Mouse (Mus musculus) embryonic facial prominence, embryonic 11.5 days (tissue): Measurements from ENCODE around the gene Tln2. TPM values are rescaled to one million over a fixed set of nuclear protein-coding genes. Genes with fewer than 3 reads are reported as not detected.

Experiments used
- ATAC-seq: fragments of 200-750 bp; cut with Nextera tagmentation; replicated peaks from 2 replicates; pipeline ENCODE4 v1.8.0; 2017; ENCODE audit warnings: low read depth; ENCODE audit not compliant: insufficient number of reproducible peaks, low FRiP score, low TSS enrichment
- DNase-seq: peaks from one replicate; pipeline ENCODE4 v3.0.0-alpha.2; 2015; ENCODE audit warnings: low spot score
- H3K27ac ChIP-seq: fragments of 300-500 bp; sonication (generic); replicated peaks from 2 replicates; pipeline ENCODE4 v1.5.1; 2014; ENCODE audit warnings: mild to moderate bottlenecking, low read depth, low read length, control low read depth
- H3K27me3 ChIP-seq: fragments of 300-500 bp; sonication (generic); 2 replicates; pipeline ENCODE4 v1.6.1; 2014; ENCODE audit warnings: mild to moderate bottlenecking, low read length, moderate library complexity, mixed read lengths; ENCODE audit not compliant: control insufficient read depth, insufficient read depth
- H3K36me3 ChIP-seq: fragments of 300-500 bp; sonication (generic); replicated peaks from 2 replicates; pipeline ENCODE4 v1.6.1; 2014; ENCODE audit warnings: low read depth, mild to moderate bottlenecking, low read length, moderate library complexity, mixed read lengths; ENCODE audit not compliant: control insufficient read depth, insufficient read depth
- H3K4me1 ChIP-seq: fragments of 300-500 bp; sonication (generic); 2 replicates; pipeline ENCODE4 v1.6.1; 2014; ENCODE audit warnings: low read length, mixed read lengths; ENCODE audit not compliant: control insufficient read depth, insufficient read depth
- H3K4me2 ChIP-seq: fragments of 300-500 bp; sonication (generic); 2 replicates; pipeline ENCODE4 v1.6.1; 2014; ENCODE audit warnings: low read depth, mild to moderate bottlenecking, control low read depth, low read length, moderate library complexity
- H3K4me3 ChIP-seq: fragments of 300-500 bp; sonication (generic); 2 replicates; pipeline ENCODE4 v1.5.1; 2014; ENCODE audit warnings: low read depth, low read length, control low read depth
- H3K9ac ChIP-seq: fragments of 300-500 bp; sonication (generic); replicated peaks from 2 replicates; pipeline ENCODE4 v1.6.1; 2014; ENCODE audit warnings: mild to moderate bottlenecking, control low read depth, low read length
- H3K9me3 ChIP-seq: fragments of 300-500 bp; sonication (generic); replicated peaks from 2 replicates; pipeline ENCODE4 v1.6.1; 2016; ENCODE audit warnings: mild to moderate bottlenecking, low read length, inconsistent platforms, mixed read lengths; ENCODE audit not compliant: control insufficient read depth
- WGBS: fragments of 180-500 bp; shearing (Covaris S2); extraction: QIAGEN DNeasy Blood & Tissue Kit; methylation state at CpG from one replicate; pipeline ENCODE4 v1.1.7; 2014; 5-methylcytosine and 5-hydroxymethylcytosine counted together
- polyA plus RNA-seq: library from polyadenylated mRNA; unstranded; fragments of >200 nt; fragmentation: Nextera tagmentation; extraction: Ambion mirVana; gene quantifications from 2 replicates; pipeline ENCODE4 v1.2.1, GENCODE M21; 2014

The Tln2 gene
- polyA plus RNA-seq, 1 experiment from 2014 or later, result 25.3 TPM

DNA sequence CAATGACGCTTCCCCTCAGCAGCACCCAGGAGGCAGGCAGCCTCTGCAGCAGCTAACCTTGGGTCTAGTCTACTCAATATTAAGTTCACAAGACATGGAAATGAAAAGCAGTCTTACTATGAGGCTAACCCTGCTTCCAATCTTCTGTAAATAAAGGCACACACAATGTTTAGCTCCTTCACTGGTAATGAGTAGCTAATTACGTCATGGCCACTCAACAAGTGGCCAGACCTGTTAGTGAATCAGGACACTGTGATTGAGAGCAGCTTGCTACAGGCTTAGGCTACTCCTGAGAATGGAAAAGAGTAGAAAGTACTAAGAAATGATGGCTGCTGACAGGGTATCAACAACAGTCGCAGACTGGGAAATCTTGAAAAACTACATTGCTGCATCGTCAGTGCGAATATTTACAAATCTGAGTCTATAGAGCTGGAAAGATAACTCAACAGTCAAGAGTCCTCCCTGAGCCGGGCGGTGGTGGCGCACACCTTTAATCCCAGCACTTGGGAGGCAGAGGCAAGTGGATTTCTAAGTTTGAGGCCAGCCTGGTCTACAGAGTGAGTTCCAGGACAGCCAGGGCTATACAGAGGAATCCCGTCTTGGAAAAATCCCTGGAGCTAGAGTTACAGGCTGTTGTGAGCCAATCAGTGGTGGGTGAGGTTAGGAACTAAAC, 34.1 kb upstream of the Tln2 start:
- H3K4me1 ChIP-seq, result no peaks in the 10 kb centered on the region
- no peaks in the 10 kb centered on the region for H3K27me3 ChIP-seq
- H3K9me3 ChIP-seq, result no peaks in the 10 kb centered on the region
- no peak overlapping the region for H3K4me3 ChIP-seq
- no peak overlapping the region for H3K9ac ChIP-seq
- no peak overlapping the region for H3K4me2 ChIP-seq
- no peak for DNase-seq
- no peak overlapping the region for H3K27ac ChIP-seq
- 90% methylated on average over 9 of the region's 9 CpGs for WGBS
- no peaks in the 10 kb centered on the region for H3K36me3 ChIP-seq
- no peak for ATAC-seq

DNA sequence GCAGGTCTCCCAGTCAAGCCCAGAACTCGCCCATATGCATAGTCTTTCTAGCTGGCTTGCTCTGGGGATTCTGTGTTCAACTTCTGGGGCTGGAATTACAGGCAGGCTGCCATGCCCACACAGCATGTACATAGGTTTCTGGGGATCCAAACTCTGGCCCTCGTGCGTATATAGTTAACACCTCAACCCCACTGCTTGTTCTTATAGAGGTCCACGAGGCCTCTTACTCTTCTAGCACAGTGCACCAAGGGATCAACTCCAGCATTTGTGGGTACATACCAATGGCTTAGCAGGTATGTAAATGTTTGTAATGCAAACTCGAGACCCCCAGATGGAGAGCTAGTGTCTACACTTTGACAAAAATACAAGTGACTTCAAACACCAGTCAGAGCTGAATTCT, 33.2 kb upstream of the Tln2 start:
- Histone ChIP-seq H3K4me1 (no peaks in the 10 kb centered on the region), H3K9ac (no peak overlapping the region), H3K36me3 (no peaks in the 10 kb centered on the region), H3K4me2 (no peak overlapping the region), H3K27me3 (no peaks in the 10 kb centered on the region), H3K9me3 (no peaks in the 10 kb centered on the region), H3K4me3 (no peak overlapping the region), H3K27ac (no peak overlapping the region)
- DNase-seq (no peak), ATAC-seq (no peak)
- 93% methylated on average over 5 of the region's 5 CpGs for WGBS

DNA sequence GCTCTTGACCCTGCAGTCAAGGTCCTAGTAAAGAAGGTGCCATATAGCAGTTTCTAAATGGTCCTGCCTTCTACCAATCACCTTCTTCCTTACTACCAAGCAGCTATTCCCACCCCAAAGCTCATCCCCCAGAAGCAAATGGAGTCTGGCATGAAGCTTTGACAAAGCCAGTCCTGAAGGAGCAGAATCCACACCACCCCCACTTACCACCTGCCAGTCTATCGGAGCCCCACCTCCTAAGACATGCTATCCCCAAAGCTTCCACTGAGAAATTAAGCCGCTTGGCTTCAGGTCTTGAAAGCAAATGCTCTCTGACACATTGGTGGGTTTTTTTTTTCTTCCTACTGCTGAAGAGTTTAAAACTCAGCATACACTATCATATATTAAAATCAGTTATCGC, 27.6 kb upstream of the Tln2 start:
- H3K9ac ChIP-seq, result no peak overlapping the region
- WGBS, result 82% methylated on average over 3 of the region's 3 CpGs
- H3K27ac ChIP-seq, result no peak overlapping the region
- DNase-seq (no peak), ATAC-seq (no peak)
- H3K9me3 ChIP-seq, result no peaks in the 10 kb centered on the region
- no peaks in the 10 kb centered on the region for H3K36me3 ChIP-seq
- H3K4me1 ChIP-seq, result no peaks in the 10 kb centered on the region
- no peak overlapping the region for H3K4me2 ChIP-seq
- no peak overlapping the region for H3K4me3 ChIP-seq
- no peaks in the 10 kb centered on the region for H3K27me3 ChIP-seq

DNA sequence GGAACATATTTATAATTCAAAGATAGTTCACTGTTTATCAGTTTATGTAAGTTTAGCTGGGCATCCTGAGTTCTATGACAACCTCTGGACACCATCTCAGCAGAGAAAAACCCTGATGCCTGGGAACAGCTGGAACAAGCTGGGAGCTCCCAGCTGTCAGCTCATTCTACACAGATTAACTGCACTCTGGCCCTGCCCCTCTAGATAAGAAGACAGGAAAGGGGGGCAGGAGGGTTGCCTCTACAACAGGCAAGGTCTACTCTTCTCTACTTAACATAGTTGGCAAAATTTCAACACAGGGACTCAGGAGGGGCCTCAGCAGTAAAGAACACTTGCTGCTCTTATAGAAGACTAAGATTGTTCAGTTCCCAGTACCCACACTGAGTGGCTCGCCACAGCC, 27.0 kb upstream of the Tln2 start:
- Histone ChIP-seq H3K36me3 (no peaks in the 10 kb centered on the region), H3K9me3 (no peaks in the 10 kb centered on the region), H3K27ac (no peak overlapping the region), H3K4me3 (no peak overlapping the region), H3K4me2 (no peak overlapping the region), H3K9ac (no peak overlapping the region), H3K27me3 (no peaks in the 10 kb centered on the region), H3K4me1 (no peaks in the 10 kb centered on the region)
- 88% methylated on average over 1 of the region's 1 CpGs for WGBS
- ATAC-seq (no peak), DNase-seq (no peak)

DNA sequence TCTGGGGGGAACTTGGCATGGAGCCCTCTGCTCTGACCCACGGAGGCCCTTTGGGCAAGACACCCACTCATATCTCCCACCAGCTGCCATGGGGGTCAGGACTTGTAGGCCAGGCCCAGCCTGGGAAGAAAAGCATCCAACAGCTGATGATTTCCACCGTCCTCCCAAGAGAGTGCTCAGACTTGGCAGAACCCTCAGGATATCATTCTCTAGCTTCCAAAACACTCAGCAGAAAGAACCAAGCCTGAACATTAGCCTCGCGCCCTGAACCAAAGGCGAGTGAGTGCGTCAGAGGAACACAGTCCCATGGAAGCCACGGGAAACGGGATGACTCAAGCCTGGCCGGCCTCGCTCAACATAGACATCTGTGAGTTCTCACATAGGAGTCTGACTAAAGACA, 25.4 kb upstream of the Tln2 start:
- no peak overlapping the region for H3K4me2 ChIP-seq
- WGBS, result 94% methylated on average over 10 of the region's 10 CpGs
- DNase-seq (no peak), ATAC-seq (no peak)
- no peaks in the 10 kb centered on the region for H3K27me3 ChIP-seq
- no peak overlapping the region for H3K4me3 ChIP-seq
- no peaks in the 10 kb centered on the region for H3K4me1 ChIP-seq
- H3K9ac ChIP-seq, result no peak overlapping the region
- no peak overlapping the region for H3K27ac ChIP-seq
- H3K36me3 ChIP-seq, result no peaks in the 10 kb centered on the region
- H3K9me3 ChIP-seq, result no peaks in the 10 kb centered on the region

DNA sequence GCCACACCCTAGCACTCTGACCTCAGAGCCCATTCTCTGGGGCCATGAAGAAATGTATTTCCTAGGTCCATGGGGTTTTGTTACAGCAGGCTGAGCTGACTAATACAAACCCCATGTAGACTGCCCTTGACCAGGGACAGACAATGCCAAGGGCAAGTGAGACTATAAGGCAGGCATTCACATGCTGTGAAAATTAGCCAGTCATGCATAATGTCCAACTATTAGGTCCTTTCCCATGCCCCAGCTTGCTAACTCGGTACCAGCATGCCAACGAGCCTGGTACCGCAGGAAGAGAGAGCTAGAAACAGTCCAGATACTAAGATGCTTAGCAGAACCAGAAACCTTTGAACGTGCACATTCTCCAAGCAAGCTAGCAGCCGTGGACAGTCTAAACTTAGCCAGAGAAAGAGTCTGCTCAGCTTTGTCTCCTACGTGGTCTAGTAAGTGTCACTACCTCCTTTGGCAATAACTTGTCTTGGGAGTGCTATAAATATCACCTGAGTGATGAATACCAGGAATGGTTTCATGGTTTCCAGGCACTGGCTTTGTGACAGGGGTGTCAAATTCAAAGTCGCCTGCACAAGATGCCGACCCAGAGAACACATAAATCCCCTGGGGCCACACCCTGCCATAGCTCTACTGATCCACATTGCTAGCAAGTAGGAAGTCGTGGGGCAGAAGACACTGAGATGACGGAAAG, 22.2 kb upstream of the Tln2 start:
- ATAC-seq (no peak), DNase-seq (no peak)
- H3K4me1 ChIP-seq, result no peaks in the 10 kb centered on the region
- H3K9me3 ChIP-seq, result no peaks in the 10 kb centered on the region
- 74% methylated on average over 10 of the region's 10 CpGs for WGBS
- H3K9ac ChIP-seq, result no peak overlapping the region
- H3K27ac ChIP-seq, result no peak overlapping the region
- H3K4me2 ChIP-seq, result no peak overlapping the region
- H3K36me3 ChIP-seq, result no peaks in the 10 kb centered on the region
- H3K4me3 ChIP-seq, result no peak overlapping the region
- H3K27me3 ChIP-seq, result no peaks in the 10 kb centered on the region

DNA sequence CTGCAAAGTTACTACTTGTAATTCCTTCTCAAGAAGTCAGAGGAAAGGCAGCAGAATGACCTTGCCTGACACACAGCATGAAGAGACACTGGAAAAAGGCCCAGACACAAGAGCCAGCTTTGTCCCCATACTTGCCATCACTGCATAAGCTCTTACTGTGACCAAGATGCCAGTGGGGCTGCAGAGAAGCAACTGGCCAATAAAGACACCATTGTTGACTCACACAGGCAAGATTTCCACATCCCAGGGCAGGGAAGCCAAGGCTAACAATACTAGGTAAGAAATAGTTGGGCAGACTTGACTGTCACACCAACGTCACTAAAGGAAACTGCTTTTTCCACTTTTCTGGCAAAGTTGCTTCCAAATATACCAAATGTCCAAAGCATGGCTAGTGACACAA, 20.0 kb upstream of the Tln2 start:
- Histone ChIP-seq H3K9me3 (no peaks in the 10 kb centered on the region), H3K27ac (no peak overlapping the region), H3K4me1 (no peaks in the 10 kb centered on the region; the same call in 1 of the 2 replicates), H3K4me3 (no peak overlapping the region), H3K9ac (no peak overlapping the region), H3K36me3 (no peaks in the 10 kb centered on the region), H3K4me2 (no peak overlapping the region), H3K27me3 (no peaks in the 10 kb centered on the region)
- DNase-seq (no peak), ATAC-seq (no peak)
- 74% methylated on average over 1 of the region's 1 CpGs for WGBS

DNA sequence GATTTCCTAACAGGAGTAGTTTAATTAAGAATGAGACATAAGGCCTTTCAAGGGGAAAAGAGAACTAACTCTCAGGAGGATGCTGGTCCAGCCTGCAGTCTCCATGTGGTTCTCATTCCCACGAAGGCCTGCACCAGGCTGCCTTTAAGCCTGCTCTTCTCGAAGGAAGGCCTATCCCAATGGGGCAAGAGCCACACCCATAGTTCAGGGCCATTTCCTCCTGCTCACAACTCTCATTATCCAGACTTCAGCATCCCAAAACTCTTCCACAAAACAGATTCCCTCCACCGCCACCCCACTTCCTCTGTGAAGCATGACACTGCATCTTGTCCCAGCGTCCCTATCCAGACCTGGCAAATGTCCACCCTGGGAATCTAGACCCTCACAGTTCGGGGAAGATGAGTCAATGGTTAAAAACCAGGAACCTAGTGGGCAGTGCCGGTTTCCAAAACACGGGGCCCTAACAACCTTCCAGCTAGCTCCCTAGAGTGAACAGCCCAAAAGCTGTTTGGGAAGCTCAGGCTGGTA, 15.3 kb upstream of the Tln2 start:
- H3K27ac ChIP-seq, result no peak overlapping the region
- ATAC-seq, result no peak
- no peaks in the 10 kb centered on the region; the same call in 1 of the 2 replicates for H3K4me1 ChIP-seq
- no peaks in the 10 kb centered on the region for H3K27me3 ChIP-seq
- H3K36me3 ChIP-seq, result no peaks in the 10 kb centered on the region
- H3K9me3 ChIP-seq, result no peaks in the 10 kb centered on the region
- no peak overlapping the region for H3K4me3 ChIP-seq
- no peak for DNase-seq
- no peak overlapping the region for H3K9ac ChIP-seq
- WGBS, result 63% methylated on average over 7 of the region's 7 CpGs
- H3K4me2 ChIP-seq, result no peak overlapping the region
